Mouse (Mus musculus) adrenal gland, postnatal 14 days (tissue): ENCODE data around the gene Sec16b. TPM values are rescaled to one million over a fixed set of nuclear protein-coding genes. Genes with fewer than 3 reads are reported as not detected.

Experiments used
- DNase-seq: peaks from one replicate; pipeline ENCODE4 v3.0.0; 2021; ENCODE audit warnings: mixed read lengths
- total RNA-seq: library from RNA; stranded (reverse); gene quantifications from 2 replicates; pipeline ENCODE4 v1.2.3, GENCODE M21; 2021

The Sec16b gene
- total RNA-seq, 1 experiment from 2014 or later, result 4.7 TPM

GRCm38 (mm10) chr1:157558145-157558544 lies 51.6 kb downstream of the Sec16b start:
- DNase-seq, result no peak

DNA sequence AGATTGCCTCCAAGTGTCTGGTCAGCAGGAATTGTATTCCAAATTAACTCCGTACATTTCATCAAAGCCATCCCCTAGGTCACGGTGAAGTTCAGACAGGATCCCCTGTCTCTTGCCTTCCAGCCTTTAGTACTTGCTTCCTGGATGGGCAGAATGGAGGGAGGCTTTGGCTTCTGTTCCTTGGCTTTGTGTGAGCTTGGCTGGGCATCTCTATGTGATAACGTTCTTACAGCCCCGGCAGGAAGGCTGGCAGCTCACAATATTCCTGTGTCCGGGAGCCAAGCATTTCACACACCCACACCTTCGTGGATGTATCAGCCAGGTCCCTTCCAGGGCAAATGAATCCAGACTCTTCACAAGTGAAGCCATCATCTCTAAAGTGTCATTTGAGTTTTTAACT lies 53.5 kb downstream of the Sec16b start:
- DNase-seq, result no peak

GRCm38 (mm10) chr1:157560654-157561386 lies 54.3 kb downstream of the Sec16b start:
- DNase-seq, result peak; percentile 9

DNA sequence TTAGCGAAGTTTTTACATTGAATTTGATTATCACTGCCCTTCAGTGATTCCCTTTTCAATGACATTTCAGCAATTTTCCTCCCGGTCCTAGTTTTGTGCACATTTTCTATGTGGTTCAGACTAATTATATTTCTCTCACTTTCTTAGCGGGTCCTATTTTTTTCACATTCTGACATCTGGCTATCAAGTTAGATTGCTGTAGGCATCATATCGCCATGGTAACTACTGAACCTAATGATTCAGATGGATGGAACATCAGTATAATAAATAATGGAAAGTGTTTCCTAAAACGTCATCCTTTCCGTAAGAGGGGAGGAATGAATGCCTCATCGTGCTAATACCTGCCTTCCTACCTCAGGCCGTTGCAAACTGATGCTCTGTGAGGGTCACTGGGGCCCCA lies 61.3 kb downstream of the Sec16b start:
- no peak for DNase-seq

- no peak for DNase-seq
Observed at GRCm38 (mm10) chr1:157569263-157570090, 62.9 kb downstream of the Sec16b start.

DNA sequence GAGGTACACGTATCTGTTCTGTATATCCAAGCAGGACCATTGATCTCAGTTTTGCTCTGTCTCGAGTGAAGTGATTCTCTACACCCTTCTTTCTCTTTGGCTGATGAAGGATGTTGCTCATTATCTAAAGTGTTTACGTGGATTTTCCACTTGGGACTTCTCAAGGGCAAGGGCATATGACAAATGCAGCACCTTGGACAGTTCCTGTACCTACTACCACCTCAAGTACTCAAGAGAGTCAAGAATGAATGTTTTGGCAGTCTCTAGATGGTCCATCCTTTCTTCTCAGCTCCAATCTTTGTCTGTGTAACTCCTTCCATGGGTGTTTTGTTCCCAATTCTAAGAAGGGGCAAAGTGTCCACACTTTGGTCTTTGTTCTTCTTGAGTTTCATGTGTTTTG lies 68.8 kb downstream of the Sec16b start:
- DNase-seq, result no peak

DNA sequence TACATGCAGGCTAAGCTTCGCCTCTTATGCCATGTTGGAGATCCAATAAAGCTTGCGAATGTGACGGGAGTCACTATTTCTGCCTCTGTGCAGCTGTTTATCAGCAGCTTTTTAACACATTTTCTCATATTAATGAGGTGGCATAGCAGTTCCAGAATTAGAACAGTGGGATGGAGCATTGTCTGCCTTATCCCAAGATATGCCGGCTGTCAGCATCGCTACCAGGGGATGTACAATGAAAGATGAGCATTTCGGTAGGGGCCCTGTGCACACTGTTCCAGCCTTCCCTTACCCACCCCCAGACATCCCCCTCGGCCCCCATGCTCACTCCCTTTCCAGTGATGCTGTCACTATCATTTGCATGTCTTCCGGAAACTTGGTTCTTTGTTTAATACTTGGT lies 71.8 kb downstream of the Sec16b start:
- DNase-seq, result no peak

DNA sequence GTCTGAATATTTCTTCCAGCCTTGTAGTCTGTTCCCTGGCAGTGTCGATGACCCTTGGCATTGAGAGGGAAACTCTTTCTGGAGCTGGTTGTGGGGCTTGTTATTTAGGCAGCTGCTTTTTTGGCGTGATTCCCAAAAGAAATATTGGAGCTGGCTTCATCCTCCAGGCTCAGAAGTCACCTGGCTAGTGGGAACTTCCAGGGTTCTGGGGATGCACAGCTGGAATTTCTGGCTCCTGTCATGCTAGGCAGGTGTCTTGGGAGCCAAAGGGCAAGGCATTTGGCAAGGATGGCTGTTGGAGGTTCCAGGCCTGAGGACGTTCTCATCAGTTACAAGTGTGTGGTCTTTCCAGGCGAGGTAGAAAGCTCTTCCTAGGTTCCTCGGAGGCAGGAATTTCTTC lies 80.0 kb downstream of the Sec16b start:
- no peak for DNase-seq

GRCm38 (mm10) chr1:157592039-157592438 lies 85.5 kb downstream of the Sec16b start:
- DNase-seq, result no peak

GRCm38 (mm10) chr1:157594561-157594960 lies 88.0 kb downstream of the Sec16b start:
- no peak for DNase-seq

- no peak for DNase-seq
Observed at GRCm38 (mm10) chr1:157595165-157595564, 88.6 kb downstream of the Sec16b start.

- DNase-seq, result no peak
Observed at GRCm38 (mm10) chr1:157604513-157604912, 98.0 kb downstream of the Sec16b start.

Other genes starting within 250 kb of the Sec16b start
- gene Rasal2, start 94.1 kb upstream of the Sec16b start, total RNA-seq, result 17.2 and 20.2 TPM in 2 replicates
- 30.0 and 36.9 TPM in 2 replicates for gene Cryzl2, start 48.2 kb upstream of the Sec16b start, total RNA-seq